Mouse (Mus musculus): ENCODE data around the gene Txnrd2. TPM values are rescaled to one million over a fixed set of nuclear protein-coding genes. Genes with fewer than 3 reads are reported as not detected.

Gene Txnrd2
- total RNA-seq, 1 experiment: 7.9 TPM

- Histone ChIP-seq H3K27ac (ENCODE audit: insufficient read depth, low read depth, low read length, poor library complexity, severe bottlenecking) (no peak overlapping the region), H3K4me1 (ENCODE audit: control insufficient read depth in 2 of 2, insufficient read depth in 2 of 2, low read length in 2 of 2, poor library complexity in 1 of 2) (peaks cover 0 to 12% of the 10 kb centered on the region in 2 experiments; a peak in 3 of 4 replicates), H3K4me3 (ENCODE audit: insufficient read depth in 1 of 2, low read depth in 1 of 2, low read length in 2 of 2, poor library complexity in 1 of 2, severe bottlenecking in 1 of 2) (no peak overlapping the region), H3K9ac (ENCODE audit: insufficient read depth, low read depth, low read length, poor library complexity, severe bottlenecking) (no peak overlapping the region), H3K9me3 (ENCODE audit: control insufficient read depth, insufficient read depth, low read depth, low read length) (no peaks in the 10 kb centered on the region), H3K36me3 (ENCODE audit: control insufficient read depth, insufficient read depth, low read length, poor library complexity, severe bottlenecking) (no peaks in the 10 kb centered on the region)
- in situ Hi-C loops (cut with MboI; ENCODE audit: low sequenced_read_pairs in 2 of 2, unreplicated experiment in 2 of 2): no loop called here
- TF ChIP-seq CHD2 (IDR thresholded peaks at IDR 0.05; ENCODE audit: low read depth, low read length) (no peak), MAFK (IDR thresholded peaks at IDR 0.05; ENCODE audit: insufficient read depth, low read depth, low read length) (no peak), ZC3H11A (IDR thresholded peaks at IDR 0.05; ENCODE audit: borderline replicate concordance, low read depth, low read length) (no peak), ZNF384 (IDR thresholded peaks at IDR 0.05; ENCODE audit: low read depth, low read length) (no peak), HCFC1 (IDR thresholded peaks at IDR 0.05; ENCODE audit: borderline replicate concordance, insufficient read depth, low read length) (no peak)
- DNase-seq (ENCODE audit: low read depth, low spot score): no peak
These were observed 2.3 kb upstream of the Txnrd2 start for GRCm38 (mm10) chr16:18423915-18424265.

- Histone ChIP-seq H3K9ac (ENCODE audit: insufficient read depth, low read depth, low read length, poor library complexity, severe bottlenecking) (no peak overlapping the region), H3K36me3 (ENCODE audit: control insufficient read depth, insufficient read depth, low read length, poor library complexity, severe bottlenecking) (no peaks in the 10 kb centered on the region), H3K4me1 (ENCODE audit: control insufficient read depth in 2 of 2, insufficient read depth in 2 of 2, low read length in 2 of 2, poor library complexity in 1 of 2) (peaks cover 0 to 12% of the 10 kb centered on the region in 2 experiments; a peak in 3 of 4 replicates), H3K4me3 (ENCODE audit: insufficient read depth in 1 of 2, low read depth in 1 of 2, low read length in 2 of 2, poor library complexity in 1 of 2, severe bottlenecking in 1 of 2) (no peak overlapping the region), H3K9me3 (ENCODE audit: control insufficient read depth, insufficient read depth, low read depth, low read length) (no peaks in the 10 kb centered on the region), H3K27ac (ENCODE audit: insufficient read depth, low read depth, low read length, poor library complexity, severe bottlenecking) (no peak overlapping the region)
- TF ChIP-seq MAFK (IDR thresholded peaks at IDR 0.05; ENCODE audit: insufficient read depth, low read depth, low read length) (no peak), ZC3H11A (IDR thresholded peaks at IDR 0.05; ENCODE audit: borderline replicate concordance, low read depth, low read length) (no peak), CHD2 (IDR thresholded peaks at IDR 0.05; ENCODE audit: low read depth, low read length) (no peak), HCFC1 (IDR thresholded peaks at IDR 0.05; ENCODE audit: borderline replicate concordance, insufficient read depth, low read length) (no peak), ZNF384 (IDR thresholded peaks at IDR 0.05; ENCODE audit: low read depth, low read length) (no peak)
- no peak for DNase-seq (ENCODE audit: low read depth, low spot score)
- in situ Hi-C loops (cut with MboI; ENCODE audit: low sequenced_read_pairs in 2 of 2, unreplicated experiment in 2 of 2): no loop called here
These were observed 1.7 kb upstream of the Txnrd2 start for GRCm38 (mm10) chr16:18424364-18425045.

GRCm38 (mm10) chr16:18425475-18426214 is 539 bp upstream of the Txnrd2 start:
- no peaks in the 10 kb centered on the region for H3K36me3 ChIP-seq (ENCODE audit: control insufficient read depth, insufficient read depth, low read length, poor library complexity, severe bottlenecking)
- peak overlapping the region; percentile 88 for H3K9ac ChIP-seq (ENCODE audit: insufficient read depth, low read depth, low read length, poor library complexity, severe bottlenecking)
- H3K4me1 ChIP-seq (ENCODE audit: control insufficient read depth in 2 of 2, insufficient read depth in 2 of 2, low read length in 2 of 2, poor library complexity in 1 of 2): peaks cover 0 to 11% of the 10 kb centered on the region in 2 experiments; a peak in 3 of 4 replicates
- no peaks in the 10 kb centered on the region for H3K9me3 ChIP-seq (ENCODE audit: control insufficient read depth, insufficient read depth, low read depth, low read length)
- in situ Hi-C loops (cut with MboI; ENCODE audit: low sequenced_read_pairs in 2 of 2, unreplicated experiment in 2 of 2): no loop called here
- no peak for DNase-seq (ENCODE audit: low read depth, low spot score)
- H3K4me3 ChIP-seq (ENCODE audit: insufficient read depth in 1 of 2, low read depth in 1 of 2, low read length in 2 of 2, poor library complexity in 1 of 2, severe bottlenecking in 1 of 2): peak overlapping the region; percentile 69 to 89
- H3K27ac ChIP-seq (ENCODE audit: insufficient read depth, low read depth, low read length, poor library complexity, severe bottlenecking): no peak overlapping the region
- TF ChIP-seq MAFK (IDR thresholded peaks at IDR 0.05; ENCODE audit: insufficient read depth, low read depth, low read length) (no peak), HCFC1 (IDR thresholded peaks at IDR 0.05; ENCODE audit: borderline replicate concordance, insufficient read depth, low read length) (no peak), CHD2 (IDR thresholded peaks at IDR 0.05; ENCODE audit: low read depth, low read length) (no peak), ZC3H11A (IDR thresholded peaks at IDR 0.05; ENCODE audit: borderline replicate concordance, low read depth, low read length) (no peak), ZNF384 (IDR thresholded peaks at IDR 0.05; ENCODE audit: low read depth, low read length) (no peak)

DNA sequence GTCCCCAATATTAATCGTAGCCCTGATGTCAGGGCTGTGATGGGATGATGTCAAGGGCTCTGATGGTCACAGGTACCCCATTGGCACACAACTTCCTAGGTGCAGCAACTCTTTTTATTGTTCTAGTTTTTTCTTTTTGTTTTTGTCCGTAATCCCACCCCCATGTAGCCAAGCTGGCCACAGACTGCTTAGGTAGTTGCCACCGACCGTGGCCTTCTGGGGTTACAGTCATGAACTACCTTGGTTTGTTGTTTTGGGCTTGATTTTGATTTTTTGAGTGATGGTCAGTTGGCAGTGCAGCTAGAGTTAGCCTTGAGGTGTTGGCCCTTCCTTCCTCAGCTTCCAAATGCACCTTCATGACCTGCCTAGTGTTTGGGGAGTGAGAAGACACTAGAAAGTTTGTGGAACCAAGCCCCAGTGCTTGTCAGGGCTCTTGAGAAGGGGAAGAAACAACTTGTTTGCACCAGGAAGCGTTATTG is 657 bp downstream of the Txnrd2 start, which contains the start of gene Comt:
Gene Comt (minus strand): TSS at position 51 of the 479 bp plus-strand sequence.
- H3K4me3 ChIP-seq (ENCODE audit: insufficient read depth in 1 of 2, low read depth in 1 of 2, low read length in 2 of 2, poor library complexity in 1 of 2, severe bottlenecking in 1 of 2): peak within 1 kb of the TSS; percentile 69 to 89
- H3K9ac ChIP-seq (ENCODE audit: insufficient read depth, low read depth, low read length, poor library complexity, severe bottlenecking): peak within 1 kb of the TSS; percentile 88
- H3K4me1 ChIP-seq (ENCODE audit: control insufficient read depth in 2 of 2, insufficient read depth in 2 of 2, low read length in 2 of 2, poor library complexity in 1 of 2): peaks cover 0 to 9% of the 10 kb centered on the region in 2 experiments; a peak in 2 of 4 replicates
- H3K9me3 ChIP-seq (ENCODE audit: control insufficient read depth, insufficient read depth, low read depth, low read length): no peaks in the 10 kb centered on the region
- no peak for DNase-seq (ENCODE audit: low read depth, low spot score)
- H3K36me3 ChIP-seq (ENCODE audit: control insufficient read depth, insufficient read depth, low read length, poor library complexity, severe bottlenecking): no peaks in the 10 kb centered on the region
- TF ChIP-seq ZC3H11A (IDR thresholded peaks at IDR 0.05; ENCODE audit: borderline replicate concordance, low read depth, low read length) (no peak), CHD2 (IDR thresholded peaks at IDR 0.05; ENCODE audit: low read depth, low read length) (no peak), HCFC1 (IDR thresholded peaks at IDR 0.05; ENCODE audit: borderline replicate concordance, insufficient read depth, low read length) (no peak), MAFK (IDR thresholded peaks at IDR 0.05; ENCODE audit: insufficient read depth, low read depth, low read length) (no peak), ZNF384 (IDR thresholded peaks at IDR 0.05; ENCODE audit: low read depth, low read length) (no peak)
- in situ Hi-C loops (cut with MboI; ENCODE audit: low sequenced_read_pairs in 2 of 2, unreplicated experiment in 2 of 2): no loop called here
- H3K27ac ChIP-seq (ENCODE audit: insufficient read depth, low read depth, low read length, poor library complexity, severe bottlenecking): no peak within 1 kb of the TSS

All from ES-E14 (cell line).